Mouse (Mus musculus) adrenal gland (tissue): Measurements from ENCODE around the gene Ncam1.

ENCODE experiments used
- intact Hi-C: fragments of 180-260 bp; cut with DNase I; formaldehyde crosslinking; loops from one replicate; pipeline ENCODE4 v1.15.1; 2025

Gene Ncam1

GRCm38 (mm10) chr9:49679270-49679669, 119.5 kb downstream of the Ncam1 start:
- intact Hi-C loops: no loop called here

GRCm38 (mm10) chr9:49675696-49676465, 122.8 kb downstream of the Ncam1 start:
- intact Hi-C loops: no loop called here

GRCm38 (mm10) chr9:49672646-49673199, 126.0 kb downstream of the Ncam1 start:
- intact Hi-C loops: no loop called here

GRCm38 (mm10) chr9:49667066-49667465, 131.7 kb downstream of the Ncam1 start:
- intact Hi-C loops: no loop called here

GRCm38 (mm10) chr9:49665361-49665760, 133.4 kb downstream of the Ncam1 start:
- intact Hi-C loops: no loop called here

- intact Hi-C loops: no loop called here
Measured at GRCm38 (mm10) chr9:49663927-49664320, 134.8 kb downstream of the Ncam1 start.

GRCm38 (mm10) chr9:49662958-49663926, 135.5 kb downstream of the Ncam1 start:
- intact Hi-C loops: no loop called here

- intact Hi-C loops: no loop called here
Measured at GRCm38 (mm10) chr9:49661480-49661879, 137.2 kb downstream of the Ncam1 start.

- intact Hi-C loops: no loop called here
Measured at GRCm38 (mm10) chr9:49658381-49658856, 140.3 kb downstream of the Ncam1 start.

GRCm38 (mm10) chr9:49654470-49654869, 144.3 kb downstream of the Ncam1 start:
- intact Hi-C loops: no loop called here

- intact Hi-C loops: no loop called here
Measured at GRCm38 (mm10) chr9:49653478-49654245, 145.1 kb downstream of the Ncam1 start.

- intact Hi-C loops: no loop called here
Measured at GRCm38 (mm10) chr9:49644296-49644695, 154.4 kb downstream of the Ncam1 start.

GRCm38 (mm10) chr9:49640764-49641163, 158.0 kb downstream of the Ncam1 start:
- intact Hi-C loops: no loop called here

- intact Hi-C loops: no loop called here
Measured at GRCm38 (mm10) chr9:49640142-49640541, 158.6 kb downstream of the Ncam1 start.

GRCm38 (mm10) chr9:49637955-49638354, 160.8 kb downstream of the Ncam1 start:
- intact Hi-C loops: no loop called here

- intact Hi-C loops: no loop called here
Measured at GRCm38 (mm10) chr9:49635668-49636326, 162.9 kb downstream of the Ncam1 start.

GRCm38 (mm10) chr9:49632591-49632990, 166.1 kb downstream of the Ncam1 start:
- intact Hi-C loops: no loop called here

- intact Hi-C loops: no loop called here
Measured at GRCm38 (mm10) chr9:49630336-49630735, 168.4 kb downstream of the Ncam1 start.

- intact Hi-C loops: no loop called here
Measured at GRCm38 (mm10) chr9:49624910-49625309, 173.8 kb downstream of the Ncam1 start.

- intact Hi-C loops: no loop called here
Measured at GRCm38 (mm10) chr9:49623934-49624505, 174.7 kb downstream of the Ncam1 start.
